Mouse (Mus musculus) gastrocnemius, postnatal 10 days (tissue): ENCODE data around the gene Rac1. TPM values are rescaled to one million over a fixed set of nuclear protein-coding genes. Genes with fewer than 3 reads are reported as not detected.
"Not testable (repeated sequence)": the region's sequence is repeated elsewhere in the genome, so short reads cannot be mapped to it uniquely, and the experiment has no call there.

Experiments used
- DNase-seq: peaks from one replicate; pipeline ENCODE4 v3.0.0; 2021; ENCODE audit warnings: mixed read lengths
- total RNA-seq, 2 experiments: library from RNA; stranded (reverse); gene quantifications; 2 replicates each; pipeline ENCODE4 v1.2.3; 2021

The Rac1 gene
- total RNA-seq, 2 experiments from 2014 or later: 237 to 250 TPM

DNA sequence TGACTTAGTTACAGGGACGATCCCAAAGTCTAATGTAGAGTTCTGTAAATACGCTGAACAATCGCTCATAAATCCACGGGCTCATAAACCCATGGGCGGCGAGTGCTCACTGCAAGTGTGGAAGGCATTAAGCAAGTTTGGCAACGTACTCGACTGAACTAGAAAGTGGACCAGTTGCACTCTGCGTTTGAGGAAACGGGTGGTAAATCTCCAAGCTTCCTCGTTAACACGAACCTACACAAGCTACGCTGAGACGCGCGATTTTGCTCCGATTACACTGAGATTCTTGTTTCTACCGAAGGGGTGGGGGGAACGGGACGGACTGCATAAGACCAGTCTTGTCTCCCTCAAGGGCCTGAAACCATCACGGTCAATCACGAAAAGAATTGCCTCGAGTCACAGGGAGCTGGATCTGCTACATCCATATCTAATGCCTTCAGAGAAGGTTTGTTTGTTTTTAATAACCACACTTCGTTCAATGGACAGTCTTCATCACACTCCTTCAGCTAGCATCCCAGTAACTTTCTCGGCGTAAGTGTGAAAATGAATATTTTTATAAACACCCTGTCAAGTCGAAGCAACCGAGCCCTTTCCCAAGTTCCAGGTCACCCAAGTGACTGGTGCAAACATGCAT, 1.0 kb downstream of the Rac1 start:
- DNase-seq: no peak

DNA sequence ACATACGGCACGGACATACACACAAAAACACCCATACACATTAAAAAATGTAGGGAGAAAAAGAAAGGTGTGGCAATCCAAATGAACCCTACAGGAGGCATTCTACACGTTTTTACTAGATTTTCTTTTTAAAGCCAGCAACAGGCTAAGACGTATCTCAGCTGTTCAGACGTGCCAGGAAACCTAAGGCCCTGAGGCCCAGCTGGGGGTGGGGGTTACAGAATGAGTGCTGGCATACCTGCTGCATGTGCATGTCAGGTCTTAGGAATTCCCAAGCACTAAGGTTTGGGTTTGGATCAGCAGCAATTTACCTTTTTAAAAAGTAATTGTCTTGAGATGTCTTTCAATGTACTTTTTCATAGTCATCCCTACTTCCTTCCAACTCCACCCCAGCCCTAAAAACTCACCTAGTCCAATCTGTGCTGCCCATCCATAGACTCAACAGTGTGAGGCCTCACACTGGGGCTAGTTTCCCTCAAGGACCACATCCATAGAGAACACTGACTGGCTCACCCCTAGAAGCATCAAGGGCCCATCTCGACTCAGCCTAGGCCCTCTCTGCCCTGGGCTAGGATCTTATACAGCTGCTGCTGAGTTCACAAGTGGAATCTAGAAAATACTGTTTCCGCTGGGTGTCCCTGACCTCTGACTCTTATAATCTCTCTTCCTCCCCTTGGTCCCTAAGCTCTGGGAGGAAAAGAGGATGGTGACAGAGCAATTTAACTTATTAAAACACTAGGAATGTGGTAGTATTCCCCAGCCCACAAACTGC, 2.2 kb downstream of the Rac1 start:
- no peak for DNase-seq

DNA sequence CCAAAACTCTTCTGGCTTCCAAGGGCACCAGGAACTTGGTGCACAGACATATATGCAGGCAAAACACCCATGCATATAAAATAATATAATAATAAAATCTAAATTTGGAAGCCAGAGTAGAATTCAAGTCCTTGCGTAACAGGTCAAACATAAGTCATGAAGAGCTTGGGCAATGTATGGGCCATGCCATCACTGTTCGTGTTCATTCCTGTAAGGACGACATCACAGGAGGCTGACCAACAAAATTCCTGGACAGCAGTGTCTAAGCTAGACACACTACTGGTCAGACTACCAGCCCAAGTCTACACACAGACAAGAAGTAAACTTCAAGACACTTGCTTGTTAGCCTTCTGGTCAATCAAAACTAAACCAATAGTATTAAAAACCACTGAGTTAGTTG, 5.0 kb downstream of the Rac1 start:
- no peak for DNase-seq

DNA sequence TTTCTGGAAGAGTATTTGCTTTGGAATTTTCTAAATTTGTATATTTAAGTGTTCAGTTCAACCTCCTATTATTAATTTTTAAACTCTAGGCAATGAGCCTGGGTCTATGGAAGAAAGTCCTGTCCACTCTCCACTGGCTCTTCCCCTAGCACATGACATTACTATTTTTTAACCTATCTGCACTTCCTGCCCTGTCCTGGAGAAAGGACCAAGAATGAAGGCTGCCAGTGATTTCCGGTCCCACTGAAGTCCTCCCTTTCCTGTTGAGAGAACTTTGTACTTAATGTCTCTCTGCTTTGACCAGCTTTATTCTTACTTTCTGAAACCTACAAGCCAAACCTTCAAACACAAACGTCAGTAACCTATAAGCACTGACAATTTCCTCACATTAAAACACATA, 7.4 kb downstream of the Rac1 start:
- no peak for DNase-seq

DNA sequence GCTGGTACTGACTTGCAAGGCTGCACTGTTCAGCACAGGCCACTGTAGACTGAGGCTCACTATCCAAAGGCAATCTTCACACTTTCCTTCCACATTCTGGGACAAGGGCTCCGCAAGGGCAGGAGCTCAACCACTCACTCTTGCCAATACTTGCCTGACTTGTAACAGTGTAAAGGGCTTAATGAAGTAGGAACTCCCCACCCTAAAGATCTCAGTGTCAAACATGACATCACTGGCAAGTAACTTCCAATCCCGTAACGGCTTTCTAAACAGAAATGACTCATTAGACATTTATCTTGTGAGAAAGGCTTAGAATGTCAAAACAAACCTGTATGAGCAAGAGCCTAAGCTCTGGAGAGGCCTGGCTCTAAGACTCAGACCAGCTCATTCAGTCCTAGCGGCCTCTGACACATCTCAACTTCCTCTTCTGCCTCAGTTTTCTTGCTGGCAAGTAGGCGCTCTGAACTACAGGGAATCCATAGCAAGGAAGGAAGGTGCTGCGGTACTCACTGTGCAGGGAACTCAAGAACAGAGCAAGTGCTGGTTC, 9.7 kb downstream of the Rac1 start:
- DNase-seq: no peak

DNA sequence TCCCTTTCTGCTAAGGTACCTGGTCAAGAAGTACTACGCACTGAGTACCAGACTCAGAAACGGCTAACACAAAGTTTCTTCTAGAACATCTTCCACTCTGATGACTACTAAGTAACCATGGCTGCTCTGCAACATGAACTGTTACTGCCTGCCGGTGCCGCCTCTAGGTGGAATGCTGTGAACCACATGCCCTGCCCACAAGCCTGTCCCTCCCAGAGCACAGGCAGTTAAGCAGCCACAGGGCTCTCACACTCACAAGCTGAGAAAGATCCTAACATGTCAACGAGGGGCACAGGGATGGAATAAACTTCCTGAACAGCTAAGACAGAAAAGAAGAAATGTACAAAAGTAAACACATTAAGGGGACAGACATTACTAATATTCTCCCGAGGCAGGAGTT, 10.4 kb downstream of the Rac1 start:
- no peak for DNase-seq

DNA sequence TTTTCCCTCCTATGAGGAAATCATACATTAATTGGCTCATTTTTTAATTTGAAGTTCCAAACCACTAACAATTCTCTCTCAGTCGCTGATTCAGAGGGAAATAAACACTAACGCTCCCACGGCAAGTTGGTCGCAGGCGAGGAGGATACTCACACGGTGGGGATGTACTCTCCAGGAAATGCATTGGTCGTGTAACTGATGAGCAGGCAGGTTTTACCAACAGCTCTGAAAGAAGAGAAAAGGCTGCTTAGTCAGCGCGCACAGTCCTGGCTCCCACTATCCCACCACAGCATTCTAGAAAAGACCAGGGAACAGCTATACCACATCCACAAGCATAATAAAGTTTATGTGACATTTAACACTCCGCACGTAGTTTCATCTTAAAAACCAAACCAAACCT, 10.8 kb downstream of the Rac1 start:
- no peak for DNase-seq

DNA sequence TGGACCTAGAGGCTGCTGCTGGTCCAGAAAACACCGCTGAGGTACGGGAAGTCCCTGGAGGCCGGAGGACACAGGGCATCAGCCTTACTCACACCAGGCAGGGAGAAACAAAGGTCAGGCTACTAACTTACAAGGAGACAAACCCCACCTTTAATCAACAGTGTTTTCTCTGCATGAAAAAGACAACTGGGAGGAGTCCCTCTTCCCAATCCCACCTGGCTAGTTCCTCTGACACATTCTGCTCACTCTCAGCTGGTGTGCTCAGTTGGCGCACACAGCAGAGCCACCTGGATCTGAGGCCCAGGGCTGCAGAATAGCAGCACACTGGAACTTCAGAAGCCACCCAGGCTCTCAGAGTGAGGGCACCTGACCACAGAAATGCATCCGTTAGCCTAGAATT, 13.0 kb downstream of the Rac1 start:
- DNase-seq: no peak

DNA sequence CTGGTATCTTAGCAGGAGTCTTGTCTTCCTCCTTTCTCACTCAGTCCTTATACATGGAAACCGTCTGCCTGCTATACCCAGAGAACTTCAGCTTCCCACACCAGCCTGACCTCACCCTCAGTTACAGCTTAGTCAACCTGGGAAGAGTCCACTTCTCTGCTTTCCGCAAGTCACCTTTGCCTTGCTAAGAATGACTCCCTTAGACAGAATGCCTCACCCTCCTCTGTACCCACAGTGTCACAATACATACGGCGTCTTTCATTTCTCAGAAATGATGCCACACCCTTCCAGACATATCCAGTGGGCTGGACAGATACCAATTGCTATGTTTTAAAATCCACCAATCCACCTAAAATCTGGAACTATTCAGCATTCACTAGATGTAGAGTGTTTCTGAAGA, 15.5 kb downstream of the Rac1 start:
- no peak for DNase-seq

DNA sequence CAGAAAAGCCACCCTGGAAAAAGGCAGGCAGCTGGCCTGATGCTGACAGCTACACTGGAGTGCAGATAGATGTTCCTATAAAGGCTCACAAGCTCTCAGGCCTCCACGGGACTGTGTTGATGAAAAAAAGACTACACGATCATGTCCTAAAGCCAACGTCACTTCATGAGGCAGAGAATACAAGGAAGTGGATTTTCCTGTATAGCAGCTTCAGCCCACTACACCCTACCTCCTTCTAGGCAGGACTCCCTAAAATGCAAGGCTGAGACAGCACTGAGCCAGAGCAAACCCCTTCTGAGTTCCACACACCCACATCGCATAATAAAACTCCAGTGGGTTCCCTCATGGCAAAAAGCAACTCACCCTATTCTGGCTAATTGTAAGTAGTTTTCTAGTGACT, 16.3 kb downstream of the Rac1 start:
- no peak for DNase-seq

DNA sequence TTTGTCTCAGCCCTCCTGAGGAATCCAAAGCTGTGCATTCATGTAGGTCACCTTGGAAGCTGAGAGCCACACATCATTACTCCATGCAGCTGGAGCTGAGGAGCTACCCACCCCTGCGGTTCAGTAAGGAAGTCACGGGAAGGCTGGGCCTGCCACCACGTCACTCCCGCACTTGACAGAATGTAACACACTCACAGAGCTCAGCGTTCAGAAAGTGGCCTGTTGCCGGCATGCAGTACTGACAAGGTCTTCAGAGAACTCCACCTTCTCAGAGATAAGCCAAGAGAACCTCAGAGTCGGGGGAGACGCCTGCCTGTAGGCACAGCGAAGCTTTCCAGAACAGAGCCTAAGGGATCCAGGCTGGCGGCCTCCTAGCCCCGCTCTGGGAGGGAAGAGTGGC, 18.1 kb downstream of the Rac1 start:
- DNase-seq: no peak

DNA sequence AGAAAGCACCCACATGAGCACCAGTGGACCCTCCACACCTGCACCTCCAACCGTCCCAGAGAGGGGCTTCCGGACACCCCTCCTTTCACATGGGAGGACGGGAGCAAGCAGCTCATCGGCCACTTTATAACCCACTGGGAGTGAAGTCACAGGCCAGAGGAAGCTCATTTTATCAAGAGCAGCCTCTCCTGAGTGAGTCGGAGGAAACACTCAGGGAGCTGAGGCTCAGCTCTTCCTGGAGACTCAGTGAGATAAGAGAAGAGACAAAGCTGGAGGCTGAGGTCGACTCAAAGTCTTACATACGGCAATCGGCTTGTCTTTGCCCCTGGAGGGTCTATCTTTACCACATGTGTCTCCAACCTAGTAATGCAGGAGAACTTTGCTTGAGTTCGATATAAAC, 18.5 kb downstream of the Rac1 start:
- DNase-seq: no peak

DNA sequence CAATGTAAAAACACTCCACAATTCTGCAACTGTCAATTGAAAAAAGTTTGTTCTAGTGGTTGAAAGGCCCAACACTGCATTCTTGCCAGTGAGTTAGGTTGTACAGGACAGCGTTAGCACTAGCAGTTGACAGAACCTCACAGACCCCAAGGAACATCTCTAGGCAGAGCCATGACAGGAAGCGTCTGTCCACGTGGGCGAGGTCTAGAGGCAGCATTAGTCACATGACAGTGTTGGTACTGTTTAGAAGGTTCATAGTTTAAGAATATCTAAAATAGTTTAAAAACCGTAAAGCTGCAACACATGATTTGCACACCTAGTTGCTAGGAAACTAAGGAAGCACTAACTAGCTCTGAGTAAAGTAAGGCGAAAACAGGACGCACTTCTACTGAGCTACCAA, 22.3 kb downstream of the Rac1 start:
- no peak for DNase-seq

DNA sequence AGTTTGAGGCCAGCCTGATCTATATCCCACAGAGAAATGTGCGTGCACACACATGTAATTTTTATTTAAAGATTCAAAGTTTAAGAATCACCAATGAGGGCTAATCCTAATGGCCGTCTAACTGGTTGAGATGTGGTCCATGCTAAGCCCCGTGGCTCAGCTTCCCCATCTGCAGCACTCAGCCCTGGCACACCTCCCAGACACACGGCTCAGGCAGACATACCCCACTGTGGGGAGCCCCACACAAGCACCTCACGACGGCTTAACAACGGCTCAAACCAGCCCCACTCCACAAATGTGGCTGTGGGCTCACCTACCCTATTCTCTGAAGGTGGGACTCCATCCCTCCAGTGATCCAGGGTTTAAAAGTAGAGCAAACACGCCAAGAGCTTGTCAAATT, 22.8 kb downstream of the Rac1 start:
- DNase-seq: no peak

DNA sequence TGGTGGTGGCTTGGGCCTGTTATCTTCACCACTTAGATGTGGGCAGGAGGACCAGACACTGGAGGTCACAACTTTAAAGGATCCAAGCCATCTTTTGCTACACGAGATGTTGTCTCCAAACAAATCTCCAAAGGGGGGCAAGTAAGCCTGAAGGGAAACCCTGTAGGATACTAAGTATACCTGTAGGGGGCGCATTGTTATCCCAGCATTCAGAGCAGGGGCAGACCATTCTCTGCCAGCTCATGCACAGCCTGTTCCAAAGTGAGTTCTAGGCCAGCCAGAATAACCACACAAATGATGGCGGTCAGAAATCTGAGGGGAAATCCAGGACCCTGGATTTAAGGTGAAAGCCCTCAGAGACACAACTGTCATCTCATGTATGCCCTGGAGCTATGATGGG, 23.4 kb downstream of the Rac1 start:
- no peak for DNase-seq

DNA sequence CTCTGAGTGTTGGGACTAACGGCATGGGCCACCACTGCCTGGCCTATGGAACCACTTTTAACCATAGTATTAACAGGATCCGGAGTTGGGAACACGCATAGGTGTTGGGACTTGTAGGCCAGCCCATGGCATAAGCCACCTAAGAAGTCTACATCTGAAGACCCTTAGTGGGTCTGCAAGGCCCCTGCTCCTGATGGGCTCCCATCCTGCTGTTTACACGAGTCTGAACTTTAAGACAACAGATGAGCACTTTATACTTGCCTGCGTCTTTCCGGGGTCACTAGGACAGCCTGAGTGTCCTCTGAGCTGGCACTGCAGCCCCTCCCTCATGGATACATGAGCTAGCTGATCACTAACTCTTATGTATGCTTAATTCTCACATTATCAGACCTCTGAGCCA, 24.1 kb downstream of the Rac1 start:
- DNase-seq: no peak

DNA sequence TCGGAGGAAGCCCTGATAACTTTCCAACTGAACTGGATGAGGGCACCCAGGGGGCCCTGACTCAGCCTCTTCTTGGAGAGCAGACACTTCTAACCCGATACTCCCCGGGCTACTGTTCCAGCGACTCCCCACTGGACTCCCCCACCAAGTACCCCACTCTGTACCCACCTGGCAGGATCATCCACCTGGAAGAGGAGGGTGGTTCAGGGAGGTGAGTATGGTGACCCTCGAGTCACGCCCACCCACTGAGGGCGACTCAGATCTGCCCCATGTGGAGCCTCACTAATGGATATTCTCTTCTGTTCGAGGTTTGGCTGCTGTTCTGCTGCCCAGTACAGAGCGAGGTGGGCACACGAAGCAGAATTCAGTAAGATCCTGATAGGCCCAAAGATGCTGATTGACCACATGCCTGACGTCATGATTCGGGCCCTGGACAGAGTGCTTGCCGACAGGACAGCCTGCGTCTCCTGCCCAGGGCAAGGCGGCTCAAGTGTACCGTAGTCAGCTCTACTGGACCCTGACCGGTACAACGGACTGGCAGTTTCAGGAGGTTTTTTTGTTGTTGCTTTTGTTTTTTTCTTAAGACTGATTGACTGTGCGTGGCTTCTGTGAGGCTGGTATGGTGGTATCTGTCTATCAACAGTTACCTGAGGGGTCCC, 24.8 kb downstream of the Rac1 start:
- DNase-seq: no peak

DNA sequence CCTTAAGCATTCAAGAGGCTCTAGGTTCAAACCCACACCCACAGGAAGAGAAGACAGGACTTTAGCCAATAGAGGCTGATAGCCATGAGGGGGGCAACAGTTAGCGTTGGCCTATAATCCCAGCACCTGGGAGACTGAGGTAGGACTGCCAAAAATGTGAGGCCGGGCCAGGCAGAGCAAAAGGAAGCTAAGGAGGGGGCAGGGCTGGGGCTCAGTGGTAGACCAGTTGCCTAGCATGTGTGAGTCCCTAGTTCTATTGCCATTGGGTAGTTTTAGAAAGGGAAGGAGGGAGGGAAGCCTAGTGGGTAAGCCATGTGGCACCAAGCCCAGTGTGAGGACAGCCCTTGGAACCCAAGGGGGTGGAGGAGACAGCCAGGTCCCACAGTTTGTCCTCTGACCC, 26.2 kb downstream of the Rac1 start:
- no peak for DNase-seq

DNA sequence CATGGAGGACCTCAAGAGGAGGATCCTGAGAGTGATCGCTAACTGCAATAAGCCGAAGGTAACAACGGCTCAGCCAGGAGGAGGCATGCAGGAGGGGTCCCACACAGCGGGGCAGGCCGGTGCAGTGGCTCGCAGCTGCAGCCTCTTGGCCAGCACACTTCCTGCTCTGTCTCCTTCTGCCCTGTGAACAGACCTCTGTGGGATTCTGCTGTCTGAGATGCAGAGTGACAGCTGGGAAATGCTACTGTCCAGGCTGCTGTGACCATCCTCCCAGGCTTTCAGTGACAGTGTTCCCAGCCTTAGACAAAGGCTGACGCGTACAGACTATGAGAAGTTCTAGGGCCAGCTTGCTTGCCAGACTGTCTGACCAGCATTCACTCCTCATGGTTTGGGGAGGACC, 26.7 kb downstream of the Rac1 start:
- DNase-seq: no peak

DNA sequence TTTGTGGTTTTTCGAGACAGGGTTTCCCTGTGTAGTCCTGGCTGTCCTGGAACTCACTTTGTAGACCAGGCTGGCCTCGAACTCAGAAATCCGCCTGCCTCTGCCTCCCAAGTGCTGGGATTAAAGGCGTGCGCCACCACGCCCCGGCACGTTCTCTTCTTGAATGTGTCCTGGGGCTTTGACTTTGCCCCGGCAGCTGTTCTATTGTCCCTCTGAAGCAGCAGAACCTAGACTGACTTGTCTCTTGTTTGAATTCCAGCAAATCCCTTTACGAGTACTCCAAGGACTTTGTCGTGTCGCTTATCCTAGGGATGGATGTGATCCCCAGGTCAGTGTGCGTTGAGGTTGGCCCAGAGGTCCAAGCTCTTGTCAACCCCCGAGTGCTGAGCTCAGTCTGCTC, 27.1 kb downstream of the Rac1 start:
- DNase-seq: not testable (repeated sequence)

DNA sequence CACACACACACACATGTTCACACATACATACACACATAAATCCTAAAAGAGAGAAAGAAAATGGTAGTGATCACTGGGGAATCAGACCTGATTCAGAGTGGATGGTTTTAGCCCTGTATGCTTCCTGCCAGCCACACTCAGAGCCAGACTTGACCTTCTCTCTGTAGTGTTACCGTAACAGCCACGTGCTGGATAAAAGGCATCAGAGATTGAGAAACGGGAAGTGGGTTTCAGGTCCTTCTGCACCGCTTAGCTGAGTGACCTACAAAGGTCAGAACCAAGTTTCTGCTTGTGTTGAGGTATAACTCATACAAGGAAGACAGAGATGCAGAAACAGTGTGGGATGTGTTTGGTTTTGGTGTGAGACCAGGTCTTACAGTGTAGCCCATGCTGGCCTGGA, 28.1 kb downstream of the Rac1 start:
- no peak for DNase-seq

DNA sequence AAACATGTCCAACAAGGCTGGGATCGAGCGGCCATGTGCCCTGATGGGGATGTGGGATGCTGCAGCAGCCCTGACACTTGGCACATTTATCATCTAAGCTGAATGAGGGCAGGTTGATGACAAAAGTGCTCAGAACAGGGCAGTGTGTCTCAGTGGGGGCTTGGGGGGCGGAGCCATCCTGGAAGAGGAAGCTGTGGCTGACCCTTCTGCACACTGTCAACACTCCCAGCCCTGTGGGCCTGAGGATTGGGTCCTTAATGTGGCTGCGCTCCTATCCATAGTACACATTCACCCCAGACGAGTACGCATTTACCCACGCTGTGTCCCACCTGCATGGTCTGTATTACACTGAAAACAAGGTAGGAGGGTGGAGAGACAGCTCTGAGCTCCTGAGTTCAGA, 28.6 kb downstream of the Rac1 start:
- DNase-seq: no peak

DNA sequence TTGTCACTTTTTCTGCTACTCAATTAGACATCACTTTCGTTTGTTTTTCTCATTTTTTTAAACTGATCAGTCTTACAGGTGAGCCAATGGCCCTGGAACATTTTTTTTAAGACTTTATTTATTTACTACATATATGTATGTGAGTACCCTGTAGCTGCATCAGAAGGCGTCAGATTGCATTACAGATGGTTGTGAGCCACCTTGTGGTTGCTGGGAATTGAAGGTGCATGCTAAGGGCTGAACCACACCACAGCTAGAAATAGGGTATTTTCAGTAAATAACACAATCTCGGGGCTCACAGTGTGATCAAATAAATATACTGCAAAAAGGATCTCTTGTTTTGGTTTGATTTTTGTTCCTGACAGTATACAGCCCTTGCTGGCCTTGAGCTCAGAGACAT, 30.4 kb downstream of the Rac1 start:
- no peak for DNase-seq

DNA sequence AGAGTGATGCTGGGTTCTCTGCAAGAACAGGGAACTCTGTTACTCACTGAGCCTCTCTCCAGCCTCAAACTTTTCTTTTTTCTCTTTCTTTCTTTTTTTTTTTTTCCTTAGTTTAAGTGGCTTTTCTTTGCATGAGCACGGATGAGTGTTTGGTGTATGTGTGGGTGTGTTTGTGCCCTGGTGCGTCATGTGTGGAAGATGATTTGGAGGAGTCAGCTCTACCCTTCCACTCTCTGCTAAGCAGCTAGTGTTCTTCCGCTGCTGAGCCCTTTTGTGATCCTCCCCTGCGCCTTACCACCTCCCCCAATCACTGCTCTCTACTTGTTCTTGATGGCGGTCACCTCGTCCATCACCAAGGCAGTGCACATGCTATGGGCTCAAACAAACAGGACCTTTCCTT, 32.1 kb downstream of the Rac1 start:
- DNase-seq: no peak
